Mouse (Mus musculus): ENCODE measurements around the gene Fam129b.

Gene Fam129b

DNA sequence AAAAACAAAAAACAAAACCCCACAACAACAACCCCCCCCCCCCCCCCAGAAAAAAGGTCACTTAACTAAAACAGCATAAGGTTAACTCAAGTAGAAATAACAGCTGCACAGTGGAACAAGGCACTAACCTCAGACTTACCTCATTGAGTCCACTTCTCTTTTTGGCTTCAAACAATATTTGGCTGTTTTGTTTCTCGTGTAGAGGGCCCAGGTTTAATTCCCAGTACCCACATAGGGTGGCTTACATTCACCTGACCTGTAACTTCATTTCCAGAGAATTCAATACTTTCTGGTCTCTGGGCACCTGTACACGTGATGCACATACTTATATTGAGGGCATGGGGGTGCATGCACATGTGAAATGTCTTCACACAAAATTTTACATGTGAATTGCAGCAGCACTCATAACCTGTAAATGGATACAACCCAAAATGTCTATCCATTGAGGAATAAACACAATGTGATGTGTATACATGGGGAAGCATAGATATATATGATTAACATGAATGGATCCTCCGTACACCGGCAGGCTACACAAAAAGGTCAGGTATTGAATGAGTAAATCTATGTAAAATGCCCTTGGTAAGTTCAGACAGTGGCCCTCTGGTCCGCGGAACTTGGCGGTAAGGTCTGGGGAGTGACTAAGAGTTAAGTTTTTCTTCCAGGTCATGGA is 89.7 kb downstream of the Fam129b start:
- no peak for DNase-seq (ENCODE audit: low read depth, low spot score)

DNA sequence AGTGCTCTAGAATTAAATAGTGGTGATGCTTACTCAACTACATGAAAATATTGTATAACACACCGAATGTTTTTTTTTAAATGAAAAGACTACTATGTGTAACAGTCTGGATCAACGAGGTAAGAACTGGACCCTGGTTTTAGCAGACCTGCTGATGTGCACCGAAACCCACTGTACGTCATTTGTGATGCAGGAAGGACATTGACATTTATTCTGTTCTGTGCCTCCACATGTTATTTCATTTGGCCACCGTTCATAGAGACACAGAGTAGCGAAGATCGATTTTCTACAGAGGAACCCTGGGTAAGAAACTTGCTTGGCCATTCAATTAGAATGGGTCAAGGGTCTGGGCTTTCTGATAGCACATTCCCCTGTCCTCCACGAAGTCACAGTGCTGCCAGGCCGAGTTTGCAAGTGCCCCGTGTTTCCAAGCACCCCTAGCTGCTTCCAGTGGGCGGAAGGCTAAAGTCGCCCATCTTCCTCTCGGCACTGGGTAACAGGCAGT is 90.3 kb downstream of the Fam129b start:
- DNase-seq (ENCODE audit: low read depth, low spot score), result no peak

DNA sequence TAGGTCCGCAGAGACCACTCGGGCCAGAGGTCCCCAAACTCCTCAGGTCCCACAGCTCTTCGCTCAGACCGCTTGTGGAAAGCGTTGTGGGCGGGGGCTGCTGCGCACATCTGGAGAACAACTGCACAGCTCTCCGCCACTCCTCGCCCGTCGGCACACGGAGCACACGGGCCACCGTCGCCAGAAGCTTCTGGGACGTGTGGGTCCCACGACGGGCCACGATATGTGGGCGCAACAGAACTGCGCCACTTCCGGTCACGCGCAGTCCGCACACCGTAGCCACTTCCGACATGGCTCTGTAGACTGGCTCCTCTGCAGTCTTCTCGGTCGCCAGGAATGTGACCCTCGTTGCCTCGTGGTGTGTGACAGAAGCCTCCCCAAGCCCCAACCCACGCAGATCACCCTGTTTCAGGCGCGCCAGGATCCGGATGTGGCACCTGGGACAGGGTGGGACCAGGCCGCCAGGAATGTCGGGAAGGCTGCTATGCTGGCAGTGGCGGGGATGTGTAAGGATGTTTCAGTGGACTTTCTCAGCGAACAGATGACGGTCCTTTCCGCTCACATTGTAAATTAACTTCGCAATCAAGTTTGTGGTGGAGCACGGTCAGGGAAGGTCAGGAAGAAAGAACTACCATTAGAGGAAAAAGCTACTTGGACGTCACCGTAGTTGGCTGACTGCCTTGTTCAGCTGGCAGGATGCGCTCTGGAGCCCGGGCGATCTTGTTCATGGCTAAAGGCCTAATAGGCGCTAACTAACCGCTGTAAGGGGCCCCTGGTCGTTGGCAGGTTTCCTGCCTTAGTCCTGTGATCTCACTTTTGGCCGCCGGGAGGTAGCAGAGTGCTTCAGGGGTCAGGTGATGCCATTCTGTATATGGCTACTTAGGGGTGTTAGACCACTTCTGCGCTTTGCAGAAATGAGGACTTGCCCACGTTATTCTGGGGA is 91.0 kb downstream of the Fam129b start:
- no peak for DNase-seq (ENCODE audit: low read depth, low spot score)

DNA sequence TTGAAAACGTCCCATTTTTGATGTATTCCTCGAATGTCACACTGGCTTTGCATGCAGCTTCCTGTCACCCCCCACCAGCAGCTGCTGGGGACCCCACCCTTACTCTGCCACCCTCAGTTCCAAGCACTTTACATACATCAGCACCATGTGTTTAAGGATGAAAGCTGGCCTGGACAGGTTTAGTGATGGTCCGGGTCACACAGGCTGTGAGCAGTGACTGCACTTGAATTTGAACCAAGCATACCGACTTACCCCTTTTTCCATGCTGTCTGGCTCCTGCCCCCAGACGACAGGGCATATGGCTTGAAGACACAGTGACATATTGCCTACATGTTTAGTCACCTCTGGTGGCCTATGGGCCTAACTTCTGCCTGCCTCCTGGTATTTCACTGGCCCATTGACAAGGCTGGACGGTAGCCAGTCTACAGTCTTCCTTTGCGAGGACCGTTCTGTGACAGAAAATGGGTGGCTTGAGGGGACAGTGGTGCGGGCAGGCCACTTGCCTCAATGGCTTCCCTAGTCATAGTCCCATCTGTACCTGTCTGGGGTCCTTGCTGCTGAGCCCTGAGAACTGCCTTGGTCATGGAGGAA is 92.2 kb downstream of the Fam129b start:
- DNase-seq (ENCODE audit: low read depth, low spot score), result no peak

DNA sequence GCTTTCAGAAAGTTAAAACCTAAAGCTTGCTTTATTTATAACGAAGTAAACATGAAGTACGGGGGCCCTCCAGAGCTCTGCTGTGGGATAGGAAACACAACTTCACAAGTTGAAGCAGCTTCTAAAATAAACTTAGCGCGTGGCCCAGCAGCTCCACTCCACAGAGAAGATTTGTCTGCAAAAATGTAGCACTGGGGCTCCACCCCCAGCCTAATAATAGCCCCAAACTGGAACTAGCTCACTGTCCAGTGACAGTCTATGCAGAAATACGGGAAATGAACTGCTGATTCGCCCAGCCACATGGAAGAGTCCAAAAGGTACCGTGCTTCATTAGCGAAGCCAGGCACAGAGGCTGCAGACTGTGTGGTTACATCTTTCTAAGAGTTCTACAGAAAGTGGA is 93.4 kb downstream of the Fam129b start:
- no peak for DNase-seq (ENCODE audit: low read depth, low spot score)

DNA sequence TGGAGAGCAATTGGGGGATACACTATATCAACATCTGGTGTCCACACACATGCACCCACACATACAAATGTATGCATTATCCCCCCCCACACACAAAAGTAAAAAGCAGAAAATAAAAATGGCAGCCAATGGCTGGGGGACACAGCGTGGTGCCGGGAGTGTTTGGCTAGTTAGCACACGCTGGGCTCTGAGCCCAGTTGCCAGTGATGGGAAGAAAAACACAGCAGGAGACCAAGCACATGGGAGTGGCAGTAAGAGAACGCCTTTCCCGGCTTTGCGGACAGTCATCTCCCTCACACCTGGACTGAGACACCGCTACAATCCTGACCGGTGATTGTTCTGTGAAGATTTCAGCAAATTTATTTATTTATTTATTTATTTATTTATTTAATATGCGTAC is 95.3 kb downstream of the Fam129b start:
- DNase-seq (ENCODE audit: low read depth, low spot score), result no peak

DNA sequence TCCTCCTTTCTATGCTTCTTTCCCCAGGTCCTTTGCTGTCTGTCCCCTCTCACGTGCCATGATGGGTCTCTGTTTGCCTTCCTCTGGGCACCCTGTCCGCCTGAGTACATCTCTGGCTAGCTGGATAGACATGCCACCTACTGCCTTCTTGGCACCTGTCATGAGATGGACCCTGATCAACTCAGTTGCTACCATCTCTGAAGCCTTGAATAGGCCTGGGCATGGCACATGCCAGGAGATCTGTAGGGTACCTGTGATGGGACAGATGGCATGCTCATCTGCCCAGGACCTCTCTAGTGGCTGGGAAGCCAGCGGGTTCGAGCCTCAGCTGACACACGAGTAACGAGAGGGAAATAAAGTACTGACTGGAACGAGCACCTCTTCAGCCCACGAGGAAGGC is 98.3 kb downstream of the Fam129b start:
- DNase-seq (ENCODE audit: low read depth, low spot score), result no peak
